Mouse (Mus musculus) cerebral cortex, adult 2 months (tissue): ENCODE data around the gene Ucp1.

ENCODE experiments used
- WGBS: fragments of 180-500 bp; shearing (Covaris S2); methylation state at CpG from one replicate; pipeline ENCODE4 v1.1.7; 2018; 5-methylcytosine and 5-hydroxymethylcytosine counted together

The Ucp1 gene

DNA sequence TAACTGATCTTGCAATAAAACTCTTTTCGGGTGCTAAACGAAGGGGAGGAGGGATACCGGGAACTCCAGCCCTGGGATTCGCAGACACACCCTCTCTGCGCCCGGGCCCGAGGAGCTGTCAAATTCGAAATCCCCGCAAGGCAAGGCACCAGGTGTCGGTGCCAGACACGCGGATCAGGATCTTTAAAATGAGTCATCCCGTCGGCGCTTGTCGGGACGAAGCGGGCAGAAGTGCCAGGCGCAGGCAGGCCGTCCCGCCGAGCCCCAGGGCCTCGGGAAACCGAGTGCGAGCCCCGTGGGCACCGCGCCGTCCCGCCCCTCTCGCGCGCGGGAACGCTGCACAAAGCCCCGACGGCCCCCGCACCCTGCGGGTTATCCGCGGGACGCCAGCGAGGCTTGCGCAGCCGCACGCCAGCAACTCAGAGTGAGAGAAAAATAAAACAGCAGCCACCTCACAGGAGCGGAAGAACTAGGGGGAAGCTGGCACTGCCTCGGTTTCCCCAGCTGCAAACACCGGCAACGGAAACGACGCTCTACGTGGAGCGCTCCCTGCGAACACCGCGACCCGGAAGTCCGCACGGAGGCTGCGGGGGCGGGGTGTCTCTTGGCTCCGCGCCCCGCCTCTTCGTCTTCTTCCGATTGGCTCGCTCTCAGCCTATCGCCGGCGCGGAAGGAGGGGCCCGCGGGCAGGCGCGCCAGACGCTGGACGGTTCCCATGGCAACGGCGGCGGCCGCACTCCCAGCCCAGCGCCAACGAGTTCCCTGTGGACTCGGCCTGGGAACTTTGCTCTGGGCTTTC lies 41.9 kb downstream of the Ucp1 start, which contains the start of gene Elmod2:
Gene Elmod2, minus strand, starts transcription at position 588 of the 799 bp plus-strand sequence.
- WGBS, result under 1% methylated on average over 85 of the region's 85 CpGs

DNA sequence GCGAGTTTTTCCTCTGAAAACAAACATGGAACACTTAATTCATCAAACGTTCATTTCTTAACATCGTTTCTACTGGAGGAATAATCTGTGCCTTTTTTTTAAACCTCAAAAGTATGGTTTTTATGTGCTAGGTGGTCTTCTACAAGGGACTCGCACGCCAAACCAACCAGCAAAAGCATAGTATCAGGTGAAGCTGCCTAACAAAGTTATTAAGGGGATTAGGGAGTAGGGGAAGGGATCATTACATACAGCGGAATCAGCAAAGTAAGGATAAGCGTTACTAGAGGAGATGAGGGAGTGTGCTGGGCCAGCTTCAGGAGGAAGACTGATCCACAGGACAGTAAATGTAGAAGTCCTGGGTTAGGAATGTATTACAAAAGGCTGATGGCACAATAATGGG lies 42.7 kb downstream of the Ucp1 start:
- 19% methylated on average over 7 of the region's 7 CpGs for WGBS

DNA sequence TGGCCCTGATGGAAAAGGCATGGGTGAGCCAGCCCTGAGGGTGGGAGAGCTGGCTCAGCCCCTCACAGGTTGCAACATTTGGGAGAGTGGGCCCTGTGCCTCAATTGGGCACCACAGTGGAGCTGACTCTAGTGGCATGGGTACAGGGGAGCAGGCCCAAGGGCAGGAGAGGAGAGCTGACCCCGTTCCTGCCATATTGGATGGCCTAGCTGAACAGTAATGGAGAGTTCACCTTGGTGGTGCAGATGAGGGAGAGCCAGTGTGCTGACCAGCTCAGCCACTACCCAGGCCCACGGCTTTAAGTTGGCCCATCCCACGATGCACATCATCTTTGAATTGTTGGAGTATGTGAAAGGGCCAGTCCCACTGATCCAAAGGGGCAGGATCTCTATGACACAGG lies 51.9 kb downstream of the Ucp1 start:
- WGBS, result 93% methylated on average over 3 of the region's 3 CpGs
